Mouse (Mus musculus) liver, embryonic 14.5 days (tissue): Measurements from ENCODE around the gene Coasy.

Experiments used
- CTCF ChIP-seq: IDR thresholded peaks from 2 replicates; pipeline ENCODE4 v1.5.1; 2016; ENCODE audit warnings: antibody characterized with exemption, low read depth, control low read depth
- EP300 ChIP-seq: IDR thresholded peaks from 2 replicates; pipeline ENCODE4 v1.6.1; 2016; ENCODE audit warnings: antibody characterized with exemption, low read depth

DNA sequence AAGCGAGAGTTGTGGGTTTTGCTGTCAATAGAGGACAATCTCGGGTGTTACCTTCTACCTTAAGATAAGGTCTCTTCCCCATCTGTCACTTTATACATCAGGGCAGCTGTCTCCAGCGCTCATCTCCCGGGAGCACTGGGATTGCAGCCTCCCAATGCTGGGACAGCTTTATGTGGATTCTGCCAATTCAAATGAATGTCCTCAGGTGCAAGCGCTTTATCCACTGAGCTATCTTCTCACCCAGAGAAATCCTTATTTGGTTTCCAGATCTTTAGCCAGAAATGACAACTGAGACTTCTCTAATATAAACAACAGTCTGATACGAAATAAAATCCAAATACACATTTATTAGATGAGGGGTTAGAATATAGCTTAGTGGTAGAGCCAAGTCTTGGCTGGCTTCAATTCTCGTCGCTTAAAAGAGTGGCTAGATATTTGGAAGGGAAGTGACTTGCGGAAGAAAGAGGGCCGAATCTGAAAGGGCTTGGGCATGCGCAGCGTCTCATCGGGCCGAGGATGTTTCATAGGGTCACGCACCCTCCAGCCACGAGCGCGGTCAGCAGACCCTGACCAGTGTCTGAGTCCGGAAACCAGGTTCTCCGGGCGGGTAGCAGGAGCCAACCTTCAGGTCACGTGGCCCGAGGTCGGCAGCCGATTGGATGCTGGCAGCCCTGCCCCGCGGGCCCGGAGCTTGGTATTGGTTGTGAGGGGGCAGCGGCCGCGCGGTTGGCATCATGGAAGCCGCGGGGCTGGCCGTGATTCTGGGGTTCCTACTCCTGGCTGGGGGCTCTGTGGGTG lies 12.8 kb upstream of the Coasy start, which contains the start of gene Naglu:
- no peak for TF ChIP-seq EP300
- TF ChIP-seq CTCF, result no peak
